Mouse (Mus musculus) spleen, adult 2 months (tissue): ENCODE measurements around the gene Calhm2. TPM values are rescaled to one million over a fixed set of nuclear protein-coding genes. Genes with fewer than 3 reads are reported as not detected.

Experiments used
- DNase-seq, 2 experiments: peaks; one replicate each; pipeline versions ENCODE4 v3.0.0 to v3.0.0-alpha.2; 2012 to 2021; ENCODE audit warnings: low spot score in 2 of 2, low read depth in 1 of 2
- H3K27ac ChIP-seq: fragments of 200-500 bp; 2 replicates; pipeline ENCODE4 v1.5.1; 2012; ENCODE audit warnings: low read length, inconsistent platforms; ENCODE audit not compliant: insufficient read depth
- H3K27me3 ChIP-seq: fragments of 200-500 bp; 2 replicates; pipeline ENCODE4 v1.6.1; 2012; ENCODE audit warnings: mild to moderate bottlenecking, moderate library complexity, low read length, inconsistent platforms; ENCODE audit not compliant: control insufficient read depth, insufficient read depth
- H3K36me3 ChIP-seq: fragments of 200-500 bp; 2 replicates; pipeline ENCODE4 v1.6.1; 2012; ENCODE audit warnings: mild to moderate bottlenecking, low read length, inconsistent platforms; ENCODE audit not compliant: control insufficient read depth, insufficient read depth
- H3K4me1 ChIP-seq: fragments of 200-500 bp; 2 replicates; pipeline ENCODE4 v1.6.1; 2011; ENCODE audit warnings: inconsistent platforms; ENCODE audit not compliant: control insufficient read depth, insufficient read depth, insufficient read length
- H3K4me3 ChIP-seq: fragments of 200-500 bp; 2 replicates; pipeline ENCODE4 v1.5.1; 2011; ENCODE audit warnings: mild to moderate bottlenecking, inconsistent platforms; ENCODE audit not compliant: insufficient read depth, insufficient read length; ENCODE audit errors: extremely low read depth
- CTCF ChIP-seq: fragments of 200-500 bp; IDR thresholded peaks from 2 replicates; pipeline ENCODE4 v1.5.1; 2011; ENCODE audit warnings: mild to moderate bottlenecking, inconsistent platforms; ENCODE audit not compliant: insufficient read depth, insufficient read length, insufficient replicate concordance; ENCODE audit errors: extremely low read depth
- POLR2A ChIP-seq: fragments of 200-500 bp; IDR thresholded peaks from 2 replicates; pipeline ENCODE4 v1.6.1; 2011; ENCODE audit warnings: low read depth, low read length, inconsistent platforms
- WGBS: fragments of 180-500 bp; shearing (Covaris S2); methylation state at CpG from one replicate; pipeline ENCODE4 v1.1.7; 2018; 5-methylcytosine and 5-hydroxymethylcytosine counted together
- polyA plus RNA-seq: library from polyadenylated mRNA; depleted of rRNA; stranded (reverse); fragments of >200 nt; gene quantifications from 2 replicates; pipeline ENCODE4 v1.2.3, GENCODE M21; 2012; rRNA removed

Calhm2 gene
- polyA plus RNA-seq: 46.0 and 53.8 TPM in 2 replicates

DNA sequence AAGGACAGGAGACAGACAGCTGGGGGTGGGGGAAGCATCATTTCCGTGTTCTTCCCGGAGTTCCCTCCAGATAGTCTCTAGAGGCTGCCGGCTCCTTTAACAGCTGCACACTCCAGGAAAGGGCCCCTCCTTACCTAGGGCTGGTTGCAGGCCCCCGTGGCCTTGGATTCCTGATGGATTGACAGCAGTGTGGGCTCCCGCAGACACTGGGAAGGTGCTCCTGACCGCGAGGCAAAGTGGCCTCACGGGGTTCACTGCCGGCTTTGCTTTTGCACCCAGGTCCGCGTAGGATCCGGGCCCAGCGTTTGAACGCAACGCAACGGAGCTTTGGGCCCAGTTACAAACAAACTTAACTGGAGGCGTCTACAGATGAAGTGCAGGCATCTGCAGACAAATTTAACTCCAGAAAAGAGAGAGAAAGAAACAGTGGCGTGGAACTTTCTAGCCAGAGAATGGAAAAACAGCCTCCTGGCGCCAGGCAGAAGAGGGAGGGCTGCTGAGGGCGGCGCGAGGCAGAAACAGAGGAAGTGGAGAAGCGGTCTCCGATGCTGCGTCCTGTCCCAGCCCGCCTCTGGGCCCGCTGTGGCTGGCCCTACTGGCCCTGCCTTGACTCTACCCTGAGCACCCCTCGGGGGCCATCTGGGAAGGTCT is at the start of gene Calhm2:
Gene Calhm2 (minus strand): TSS at position 524 of the 651 bp plus-strand sequence.
- Histone ChIP-seq H3K36me3 (peaks cover 11% of the 10 kb centered on the region), H3K4me1 (peaks cover 35% of the 10 kb centered on the region; the same call in 1 of the 2 replicates)
- WGBS: under 1% methylated on average over 28 of the region's 28 CpGs

DNA sequence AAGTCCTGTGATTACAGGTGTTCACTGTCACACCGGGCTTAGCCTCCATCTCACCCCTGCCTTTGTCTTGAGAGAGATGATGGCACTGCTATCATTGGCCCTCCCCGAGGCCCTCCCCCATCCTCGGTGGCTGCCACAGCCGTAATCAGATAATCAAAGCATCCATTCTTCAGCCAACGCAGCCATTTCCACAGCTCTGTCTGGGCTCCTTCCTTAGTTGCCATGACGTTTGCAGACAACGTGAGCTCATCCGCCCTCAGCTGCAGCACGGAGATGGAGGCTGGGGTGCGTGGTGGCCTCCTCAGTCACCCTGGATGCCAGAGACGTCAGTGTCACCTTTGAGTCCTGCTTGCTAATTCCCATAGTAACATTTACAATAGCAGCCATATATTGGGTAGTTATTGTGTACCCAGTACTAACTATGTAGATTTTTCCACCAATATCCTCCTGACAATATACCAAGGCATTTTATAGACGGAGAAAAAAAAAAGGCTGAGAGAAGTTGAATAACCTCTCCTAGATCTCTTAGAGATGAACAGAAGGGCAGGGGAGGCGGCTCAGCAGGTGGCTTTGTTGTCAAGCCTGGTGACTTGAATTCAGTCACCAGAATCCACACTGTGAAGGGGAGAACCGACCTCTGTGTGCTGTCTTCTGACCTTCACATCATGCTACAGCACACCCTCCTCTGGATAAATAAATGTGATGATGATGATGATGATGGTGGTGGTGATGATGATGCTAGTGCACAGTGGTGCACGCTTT is 48.6 kb upstream of the Calhm2 start:
- 0 out of 2 replicates have a peak, but pooled peaks cover 1% of the 10 kb centered on the region for H3K27me3 ChIP-seq
- TF ChIP-seq POLR2A (no peak), CTCF (no peak)
- H3K4me3 ChIP-seq: no peak overlapping the region
- 75% methylated on average over 15 of the region's 15 CpGs for WGBS
- H3K36me3 ChIP-seq: no peaks in the 10 kb centered on the region
- no peak for DNase-seq
- H3K27ac ChIP-seq: no peak overlapping the region
- no peaks in the 10 kb centered on the region for H3K4me1 ChIP-seq

More for the DNA sequence above, at the start of gene Calhm2:
- no peak for TF ChIP-seq CTCF
- peak; percentile 42 for TF ChIP-seq POLR2A
- peak in 1 of 2 experiments; percentile 71 for DNase-seq
- Histone ChIP-seq H3K4me3 (peak within 1 kb of the TSS; percentile 90), H3K27me3 (no peaks in the 10 kb centered on the region), H3K27ac (peak within 1 kb of the TSS; percentile 95)

DNA sequence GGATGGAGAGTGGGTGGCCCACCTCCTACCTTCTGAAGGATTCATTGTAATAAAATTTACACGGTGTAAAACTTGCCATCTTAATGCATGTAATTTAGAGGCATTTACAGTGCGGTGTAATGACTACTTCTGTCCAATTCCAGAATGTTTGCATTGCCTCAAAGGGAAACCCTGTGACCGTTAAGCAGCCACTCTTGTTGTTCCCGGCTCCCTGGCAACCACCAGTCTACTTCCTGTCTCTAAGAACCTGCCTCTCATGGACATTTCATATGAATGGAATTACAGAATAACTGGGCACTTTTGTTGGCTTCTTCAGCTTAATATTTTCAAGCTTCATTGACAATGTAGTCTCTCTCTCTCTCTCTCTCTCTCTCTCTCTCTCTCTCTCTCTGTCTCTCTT is 46.6 kb upstream of the Calhm2 start:
- 43% methylated on average over 4 of the region's 4 CpGs for WGBS
- Histone ChIP-seq H3K4me1 (no peaks in the 10 kb centered on the region), H3K27me3 (peaks cover 6% of the 10 kb centered on the region), H3K36me3 (no peaks in the 10 kb centered on the region), H3K27ac (no peak overlapping the region), H3K4me3 (no peak overlapping the region)
- DNase-seq: no peak
- no peak for TF ChIP-seq CTCF
- no peak for TF ChIP-seq POLR2A

DNA sequence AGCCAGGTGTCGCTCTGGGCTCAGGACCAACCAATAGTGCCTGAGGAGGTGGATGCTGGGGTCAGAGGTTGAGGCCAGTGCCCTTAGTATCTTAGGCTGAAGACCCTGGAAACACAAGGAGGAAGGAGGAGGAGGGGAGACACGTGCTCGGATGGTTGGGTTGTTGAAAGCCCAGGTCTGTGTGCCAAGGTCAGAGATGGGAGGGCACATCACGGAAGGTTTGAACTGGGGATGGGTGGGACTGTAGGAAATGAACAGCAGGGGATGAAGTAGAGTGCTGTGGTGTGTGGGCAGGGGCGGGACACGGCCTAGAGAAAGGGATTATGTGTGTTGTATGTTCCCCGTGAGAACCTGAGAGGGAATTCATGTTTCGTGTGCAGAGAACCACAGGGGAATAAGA is 46.1 kb upstream of the Calhm2 start:
- Histone ChIP-seq H3K36me3 (no peaks in the 10 kb centered on the region), H3K4me1 (peaks cover 3% of the 10 kb centered on the region), H3K27me3 (peaks cover 11% of the 10 kb centered on the region), H3K4me3 (no peak overlapping the region), H3K27ac (no peak overlapping the region)
- no peak for DNase-seq
- 71% methylated on average over 8 of the region's 8 CpGs for WGBS
- no peak for TF ChIP-seq CTCF

DNA sequence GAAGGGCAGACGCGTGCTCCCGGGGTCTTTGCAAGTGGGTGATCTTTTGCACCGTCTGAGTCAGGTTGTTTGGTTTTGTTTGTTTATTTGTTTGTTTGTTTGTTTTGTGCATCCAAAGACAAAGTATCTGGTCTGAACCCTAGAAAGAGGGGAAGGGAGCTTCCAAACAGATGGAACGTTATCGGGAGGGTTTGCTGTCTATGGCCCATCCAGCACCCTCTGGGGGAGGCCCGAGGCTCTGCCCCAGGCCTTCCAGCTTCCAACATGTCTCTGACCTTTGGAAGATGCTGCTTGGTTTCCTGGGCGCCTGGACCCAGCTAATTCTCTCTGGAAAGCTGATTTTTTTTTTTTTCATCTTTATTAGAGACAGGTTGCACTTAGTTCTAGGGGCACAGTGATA is 41.9 kb upstream of the Calhm2 start:
- WGBS: 51% methylated on average over 8 of the region's 8 CpGs
- peaks cover 23% of the 10 kb centered on the region for H3K27me3 ChIP-seq
- no peak overlapping the region for H3K4me3 ChIP-seq
- no peaks in the 10 kb centered on the region for H3K36me3 ChIP-seq
- H3K4me1 ChIP-seq: peaks cover 4% of the 10 kb centered on the region
- DNase-seq: no peak
- TF ChIP-seq POLR2A (no peak), CTCF (no peak)
- H3K27ac ChIP-seq: no peak overlapping the region

DNA sequence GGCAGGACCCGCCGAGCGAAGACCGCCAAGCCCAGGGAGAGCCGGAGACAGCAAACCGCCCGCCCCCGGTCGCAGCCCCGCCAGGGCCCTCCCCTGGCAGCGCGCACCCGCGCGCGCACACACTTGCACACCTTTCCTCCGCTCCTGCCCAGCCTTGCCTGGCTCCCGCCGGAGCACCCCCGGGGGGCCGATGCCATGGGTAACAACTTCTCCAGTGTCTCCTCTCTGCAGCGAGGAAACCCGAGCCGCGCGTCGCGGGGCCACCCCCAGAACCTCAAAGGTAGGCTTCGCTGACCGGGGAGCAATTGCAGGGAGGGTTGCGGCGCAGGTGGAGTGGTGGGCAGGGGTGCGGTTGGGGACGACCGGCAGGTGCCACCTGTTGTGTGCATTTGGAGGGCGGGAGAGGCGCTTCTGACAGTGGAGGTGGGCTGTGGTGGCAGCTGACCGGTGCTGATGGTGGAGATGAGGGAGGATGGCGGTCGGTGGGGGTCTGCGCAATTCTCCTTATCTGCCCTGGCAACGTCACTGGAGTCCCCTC is 41.2 kb upstream of the Calhm2 start:
- H3K4me1 ChIP-seq: peaks cover 4% of the 10 kb centered on the region
- no peaks in the 10 kb centered on the region for H3K36me3 ChIP-seq
- no peak for DNase-seq
- TF ChIP-seq CTCF: no peak
- TF ChIP-seq POLR2A: no peak
- H3K27ac ChIP-seq: no peak overlapping the region
- peak overlapping the region; percentile 35; the same call in 1 of the 2 replicates for H3K4me3 ChIP-seq
- 4% methylated on average over 41 of the region's 42 CpGs for WGBS
- peaks cover 23% of the 10 kb centered on the region for H3K27me3 ChIP-seq
